Mouse (Mus musculus): Measurements from ENCODE around the gene Preb. TPM values are rescaled to one million over a fixed set of nuclear protein-coding genes. Genes with fewer than 3 reads are reported as not detected.

The Preb gene
- polyA plus RNA-seq, 1 experiment from 2014 or later = 125 TPM

- peaks cover 12% of the 10 kb centered on the region for H3K36me3 ChIP-seq (ENCODE audit: control insufficient read depth, insufficient read depth, low read length)
- H3K4me2 ChIP-seq (ENCODE audit: low read depth, low read length) = peak overlapping the region; percentile 62
- ATAC-seq (ENCODE audit: low read depth) = no peak
- H3K4me3 ChIP-seq (ENCODE audit: low read length) = no peak overlapping the region; the same call in 1 of the 2 replicates
- H3K9ac ChIP-seq (ENCODE audit: low read length) = no peak overlapping the region
- no peak overlapping the region; the same call in 1 of the 2 replicates for H3K27ac ChIP-seq (ENCODE audit: low read length)
- no peaks in the 10 kb centered on the region for H3K9me3 ChIP-seq (ENCODE audit: control insufficient read depth, low read length)
- H3K27me3 ChIP-seq (ENCODE audit: control insufficient read depth, insufficient read depth, low read depth, low read length) = no peaks in the 10 kb centered on the region
- WGBS = 79% methylated on average over 2 of the region's 2 CpGs
- H3K4me1 ChIP-seq (replicated peaks; ENCODE audit: control insufficient read depth, insufficient read depth, low read length) = peaks cover 15% of the 10 kb centered on the region
Measured at GRCm38 (mm10) chr5:30960814-30961213, 653 bp upstream of the Preb start.

- peak overlapping the region; percentile 81 for H3K4me2 ChIP-seq (ENCODE audit: low read depth, low read length)
- peak overlapping the region; percentile 81 for H3K9ac ChIP-seq (ENCODE audit: low read length)
- peaks cover 15% of the 10 kb centered on the region for H3K4me1 ChIP-seq (replicated peaks; ENCODE audit: control insufficient read depth, insufficient read depth, low read length)
- ATAC-seq (ENCODE audit: low read depth) = no peak
- 19% methylated on average over 19 of the region's 19 CpGs for WGBS
- no peaks in the 10 kb centered on the region for H3K9me3 ChIP-seq (ENCODE audit: control insufficient read depth, low read length)
- H3K27me3 ChIP-seq (ENCODE audit: control insufficient read depth, insufficient read depth, low read depth, low read length) = no peaks in the 10 kb centered on the region
- H3K27ac ChIP-seq (ENCODE audit: low read length) = peak overlapping the region; percentile 85; the same call in 1 of the 2 replicates
- peak overlapping the region; percentile 69 for H3K4me3 ChIP-seq (ENCODE audit: low read length)
- peaks cover 23% of the 10 kb centered on the region for H3K36me3 ChIP-seq (ENCODE audit: control insufficient read depth, insufficient read depth, low read length)
Measured at GRCm38 (mm10) chr5:30959198-30959854, 835 bp downstream of the Preb start.

- H3K4me3 ChIP-seq (ENCODE audit: low read length) = no peak overlapping the region
- H3K36me3 ChIP-seq (ENCODE audit: control insufficient read depth, insufficient read depth, low read length) = peaks cover 32% of the 10 kb centered on the region
- WGBS = 89% methylated on average over 6 of the region's 6 CpGs
Measured at GRCm38 (mm10) chr5:30957891-30958290, 2.3 kb downstream of the Preb start.

GRCm38 (mm10) chr5:30955751-30956150, 4.4 kb downstream of the Preb start:
- Histone ChIP-seq H3K27me3 (ENCODE audit: control insufficient read depth, insufficient read depth, low read depth, low read length) (no peaks in the 10 kb centered on the region), H3K27ac (ENCODE audit: low read length) (no peak overlapping the region), H3K4me1 (replicated peaks; ENCODE audit: control insufficient read depth, insufficient read depth, low read length) (peaks cover 18% of the 10 kb centered on the region), H3K4me2 (ENCODE audit: low read depth, low read length) (no peak overlapping the region), H3K36me3 (ENCODE audit: control insufficient read depth, insufficient read depth, low read length) (peaks cover 39% of the 10 kb centered on the region), H3K9ac (ENCODE audit: low read length) (no peak overlapping the region), H3K4me3 (ENCODE audit: low read length) (no peak overlapping the region), H3K9me3 (ENCODE audit: control insufficient read depth, low read length) (no peaks in the 10 kb centered on the region)
- 93% methylated on average over 6 of the region's 6 CpGs for WGBS
- ATAC-seq (ENCODE audit: low read depth) = no peak

More at GRCm38 (mm10) chr5:30957891-30958290, 2.3 kb downstream of the Preb start:
- Histone ChIP-seq H3K27me3 (ENCODE audit: control insufficient read depth, insufficient read depth, low read depth, low read length) (no peaks in the 10 kb centered on the region), H3K9me3 (ENCODE audit: control insufficient read depth, low read length) (no peaks in the 10 kb centered on the region), H3K4me1 (replicated peaks; ENCODE audit: control insufficient read depth, insufficient read depth, low read length) (peaks cover 15% of the 10 kb centered on the region), H3K4me2 (ENCODE audit: low read depth, low read length) (no peak overlapping the region), H3K27ac (ENCODE audit: low read length) (no peak overlapping the region), H3K9ac (ENCODE audit: low read length) (no peak overlapping the region)
- ATAC-seq (ENCODE audit: low read depth) = no peak

GRCm38 (mm10) chr5:30954556-30954955, 5.6 kb downstream of the Preb start:
- H3K36me3 ChIP-seq (ENCODE audit: control insufficient read depth, insufficient read depth, low read length) = peaks cover 39% of the 10 kb centered on the region
- 92% methylated on average over 9 of the region's 9 CpGs for WGBS

GRCm38 (mm10) chr5:30954065-30954464, 6.1 kb downstream of the Preb start:
- peaks cover 39% of the 10 kb centered on the region for H3K36me3 ChIP-seq (ENCODE audit: control insufficient read depth, insufficient read depth, low read length)

More at GRCm38 (mm10) chr5:30954556-30954955, 5.6 kb downstream of the Preb start:
- Histone ChIP-seq H3K27me3 (ENCODE audit: control insufficient read depth, insufficient read depth, low read depth, low read length) (no peaks in the 10 kb centered on the region), H3K4me2 (ENCODE audit: low read depth, low read length) (no peak overlapping the region), H3K27ac (ENCODE audit: low read length) (no peak overlapping the region), H3K4me3 (ENCODE audit: low read length) (no peak overlapping the region), H3K4me1 (replicated peaks; ENCODE audit: control insufficient read depth, insufficient read depth, low read length) (peaks cover 24% of the 10 kb centered on the region), H3K9me3 (ENCODE audit: control insufficient read depth, low read length) (no peaks in the 10 kb centered on the region), H3K9ac (ENCODE audit: low read length) (no peak overlapping the region)
- ATAC-seq (ENCODE audit: low read depth) = no peak

GRCm38 (mm10) chr5:30952551-30952950, 7.6 kb downstream of the Preb start:
- Histone ChIP-seq H3K27ac (ENCODE audit: low read length) (no peak overlapping the region), H3K4me3 (ENCODE audit: low read length) (no peak overlapping the region), H3K9ac (ENCODE audit: low read length) (no peak overlapping the region), H3K9me3 (ENCODE audit: control insufficient read depth, low read length) (no peaks in the 10 kb centered on the region), H3K27me3 (ENCODE audit: control insufficient read depth, insufficient read depth, low read depth, low read length) (no peaks in the 10 kb centered on the region), H3K36me3 (ENCODE audit: control insufficient read depth, insufficient read depth, low read length) (peaks cover 32% of the 10 kb centered on the region), H3K4me1 (replicated peaks; ENCODE audit: control insufficient read depth, insufficient read depth, low read length) (peaks cover 15% of the 10 kb centered on the region), H3K4me2 (ENCODE audit: low read depth, low read length) (no peak overlapping the region)
- WGBS = 74% methylated on average over 5 of the region's 5 CpGs
- ATAC-seq (ENCODE audit: low read depth) = no peak

More at GRCm38 (mm10) chr5:30954065-30954464, 6.1 kb downstream of the Preb start:
- Histone ChIP-seq H3K9ac (ENCODE audit: low read length) (no peak overlapping the region), H3K9me3 (ENCODE audit: control insufficient read depth, low read length) (no peaks in the 10 kb centered on the region), H3K4me2 (ENCODE audit: low read depth, low read length) (no peak overlapping the region), H3K27me3 (ENCODE audit: control insufficient read depth, insufficient read depth, low read depth, low read length) (no peaks in the 10 kb centered on the region), H3K27ac (ENCODE audit: low read length) (no peak overlapping the region), H3K4me3 (ENCODE audit: low read length) (no peak overlapping the region), H3K4me1 (replicated peaks; ENCODE audit: control insufficient read depth, insufficient read depth, low read length) (peaks cover 26% of the 10 kb centered on the region)
- WGBS = 88% methylated on average over 6 of the region's 6 CpGs
- ATAC-seq (ENCODE audit: low read depth) = no peak

- no peak overlapping the region for H3K4me2 ChIP-seq (ENCODE audit: low read depth, low read length)
- H3K27ac ChIP-seq (ENCODE audit: low read length) = no peak overlapping the region
- no peak for ATAC-seq (ENCODE audit: low read depth)
- peaks cover 15% of the 10 kb centered on the region for H3K4me1 ChIP-seq (replicated peaks; ENCODE audit: control insufficient read depth, insufficient read depth, low read length)
- no peak overlapping the region for H3K4me3 ChIP-seq (ENCODE audit: low read length)
- 83% methylated on average over 6 of the region's 6 CpGs for WGBS
- no peak overlapping the region for H3K9ac ChIP-seq (ENCODE audit: low read length)
- no peaks in the 10 kb centered on the region for H3K9me3 ChIP-seq (ENCODE audit: control insufficient read depth, low read length)
- no peaks in the 10 kb centered on the region for H3K27me3 ChIP-seq (ENCODE audit: control insufficient read depth, insufficient read depth, low read depth, low read length)
- peaks cover 29% of the 10 kb centered on the region for H3K36me3 ChIP-seq (ENCODE audit: control insufficient read depth, insufficient read depth, low read length)
Measured at GRCm38 (mm10) chr5:30951706-30952105, 8.5 kb downstream of the Preb start.

- Histone ChIP-seq H3K9ac (ENCODE audit: low read length) (no peak overlapping the region), H3K27me3 (ENCODE audit: control insufficient read depth, insufficient read depth, low read depth, low read length) (no peaks in the 10 kb centered on the region), H3K9me3 (ENCODE audit: control insufficient read depth, low read length) (no peaks in the 10 kb centered on the region), H3K4me2 (ENCODE audit: low read depth, low read length) (no peak overlapping the region), H3K36me3 (ENCODE audit: control insufficient read depth, insufficient read depth, low read length) (peaks cover 28% of the 10 kb centered on the region), H3K4me3 (ENCODE audit: low read length) (no peak overlapping the region), H3K27ac (ENCODE audit: low read length) (no peak overlapping the region), H3K4me1 (replicated peaks; ENCODE audit: control insufficient read depth, insufficient read depth, low read length) (peaks cover 15% of the 10 kb centered on the region)
- WGBS = 75% methylated on average over 2 of the region's 2 CpGs
- ATAC-seq (ENCODE audit: low read depth) = no peak
Measured at GRCm38 (mm10) chr5:30950922-30951321, 9.2 kb downstream of the Preb start.
